Mouse (Mus musculus) spleen, adult 2 months (tissue): Measurements from ENCODE around the gene Nfatc4. TPM values are rescaled to one million over a fixed set of nuclear protein-coding genes. Genes with fewer than 3 reads are reported as not detected.
A peak's percentile ranks its signal among the peaks of the same experiment; 100 is the strongest.

ENCODE experiments used
- DNase-seq, 2 experiments: peaks; one replicate each; pipeline versions ENCODE4 v3.0.0 to v3.0.0-alpha.2; 2012 to 2021; ENCODE audit warnings: low spot score in 2 of 2, low read depth in 1 of 2
- H3K27ac ChIP-seq: fragments of 200-500 bp; 2 replicates; pipeline ENCODE4 v1.5.1; 2012; ENCODE audit warnings: low read length, inconsistent platforms; ENCODE audit not compliant: insufficient read depth
- H3K27me3 ChIP-seq: fragments of 200-500 bp; 2 replicates; pipeline ENCODE4 v1.6.1; 2012; ENCODE audit warnings: mild to moderate bottlenecking, moderate library complexity, low read length, inconsistent platforms; ENCODE audit not compliant: control insufficient read depth, insufficient read depth
- H3K36me3 ChIP-seq: fragments of 200-500 bp; 2 replicates; pipeline ENCODE4 v1.6.1; 2012; ENCODE audit warnings: mild to moderate bottlenecking, low read length, inconsistent platforms; ENCODE audit not compliant: control insufficient read depth, insufficient read depth
- H3K4me1 ChIP-seq: fragments of 200-500 bp; 2 replicates; pipeline ENCODE4 v1.6.1; 2011; ENCODE audit warnings: inconsistent platforms; ENCODE audit not compliant: control insufficient read depth, insufficient read depth, insufficient read length
- H3K4me3 ChIP-seq: fragments of 200-500 bp; 2 replicates; pipeline ENCODE4 v1.5.1; 2011; ENCODE audit warnings: mild to moderate bottlenecking, inconsistent platforms; ENCODE audit not compliant: insufficient read depth, insufficient read length; ENCODE audit errors: extremely low read depth
- CTCF ChIP-seq: fragments of 200-500 bp; IDR thresholded peaks from 2 replicates; pipeline ENCODE4 v1.5.1; 2011; ENCODE audit warnings: mild to moderate bottlenecking, inconsistent platforms; ENCODE audit not compliant: insufficient read depth, insufficient read length, insufficient replicate concordance; ENCODE audit errors: extremely low read depth
- POLR2A ChIP-seq: fragments of 200-500 bp; IDR thresholded peaks from 2 replicates; pipeline ENCODE4 v1.6.1; 2011; ENCODE audit warnings: low read depth, low read length, inconsistent platforms
- WGBS: fragments of 180-500 bp; shearing (Covaris S2); methylation state at CpG from one replicate; pipeline ENCODE4 v1.1.7; 2018; 5-methylcytosine and 5-hydroxymethylcytosine counted together
- polyA plus RNA-seq: library from polyadenylated mRNA; depleted of rRNA; stranded (reverse); fragments of >200 nt; gene quantifications from 2 replicates; pipeline ENCODE4 v1.2.3, GENCODE M21; 2012

Gene Nfatc4
- polyA plus RNA-seq, 1 experiment: 4.6 TPM

GRCm38 (mm10) chr14:55873242-55873713 lies 50.3 kb downstream of the Nfatc4 start:
- Histone ChIP-seq H3K36me3 (no peaks in the 10 kb centered on the region), H3K27ac (no peak overlapping the region), H3K4me3 (no peak overlapping the region), H3K27me3 (0 out of 2 replicates have a peak, but pooled peaks cover 2% of the 10 kb centered on the region), H3K4me1 (no peaks in the 10 kb centered on the region)
- no peak for DNase-seq
- TF ChIP-seq POLR2A (no peak), CTCF (no peak)
- 84% methylated on average over 8 of the region's 8 CpGs for WGBS

- Histone ChIP-seq H3K36me3 (no peaks in the 10 kb centered on the region), H3K4me1 (no peaks in the 10 kb centered on the region), H3K27ac (no peak overlapping the region), H3K4me3 (peak overlapping the region; percentile 29; the same call in 1 of the 2 replicates), H3K27me3 (0 out of 2 replicates have a peak, but pooled peaks cover 2% of the 10 kb centered on the region)
- DNase-seq: peak; percentile 40 to 76
- TF ChIP-seq CTCF (peak; percentile 92), POLR2A (no peak)
- WGBS: 16% methylated on average over 30 of the region's 30 CpGs
Measured at GRCm38 (mm10) chr14:55873714-55874683, 51.1 kb downstream of the Nfatc4 start.

GRCm38 (mm10) chr14:55877469-55878315 lies 54.7 kb downstream of the Nfatc4 start:
- H3K36me3 ChIP-seq: no peaks in the 10 kb centered on the region
- H3K27me3 ChIP-seq: 0 out of 2 replicates have a peak, but pooled peaks cover 2% of the 10 kb centered on the region
- 34% methylated on average over 14 of the region's 14 CpGs for WGBS
- no peak overlapping the region for H3K27ac ChIP-seq
- no peak overlapping the region for H3K4me3 ChIP-seq
- DNase-seq: no peak
- no peaks in the 10 kb centered on the region for H3K4me1 ChIP-seq
- no peak for TF ChIP-seq CTCF

GRCm38 (mm10) chr14:55878316-55878940 lies 55.5 kb downstream of the Nfatc4 start:
- Histone ChIP-seq H3K4me1 (no peaks in the 10 kb centered on the region), H3K27ac (no peak overlapping the region), H3K27me3 (0 out of 2 replicates have a peak, but pooled peaks cover 2% of the 10 kb centered on the region), H3K4me3 (no peak overlapping the region), H3K36me3 (no peaks in the 10 kb centered on the region)
- TF ChIP-seq CTCF: no peak
- no peak for TF ChIP-seq POLR2A
- WGBS: 17% methylated on average over 7 of the region's 7 CpGs
- DNase-seq: no peak

- Histone ChIP-seq H3K4me1 (peaks cover 1% of the 10 kb centered on the region; the same call in 1 of the 2 replicates), H3K27ac (no peak overlapping the region), H3K36me3 (no peaks in the 10 kb centered on the region), H3K4me3 (no peak overlapping the region), H3K27me3 (0 out of 2 replicates have a peak, but pooled peaks cover 2% of the 10 kb centered on the region)
- TF ChIP-seq CTCF: peak; percentile 71; the same call in 1 of the 2 replicates
- no peak for TF ChIP-seq POLR2A
- peak; percentile 64 to 78 for DNase-seq
- 20% methylated on average over 1 of the region's 1 CpGs for WGBS
Measured at GRCm38 (mm10) chr14:55879623-55880022, 56.7 kb downstream of the Nfatc4 start.

GRCm38 (mm10) chr14:55880982-55881381 lies 58.0 kb downstream of the Nfatc4 start:
- TF ChIP-seq CTCF (no peak), POLR2A (no peak)
- no peak for DNase-seq
- no peak overlapping the region for H3K4me3 ChIP-seq
- no peaks in the 10 kb centered on the region for H3K36me3 ChIP-seq
- peaks cover 2% of the 10 kb centered on the region; the same call in 1 of the 2 replicates for H3K4me1 ChIP-seq
- WGBS: 81% methylated on average over 8 of the region's 8 CpGs
- H3K27ac ChIP-seq: no peak overlapping the region
- 0 out of 2 replicates have a peak, but pooled peaks cover 2% of the 10 kb centered on the region for H3K27me3 ChIP-seq
